Mouse (Mus musculus): ENCODE data around the gene Eif2s1.

Eif2s1 gene

DNA sequence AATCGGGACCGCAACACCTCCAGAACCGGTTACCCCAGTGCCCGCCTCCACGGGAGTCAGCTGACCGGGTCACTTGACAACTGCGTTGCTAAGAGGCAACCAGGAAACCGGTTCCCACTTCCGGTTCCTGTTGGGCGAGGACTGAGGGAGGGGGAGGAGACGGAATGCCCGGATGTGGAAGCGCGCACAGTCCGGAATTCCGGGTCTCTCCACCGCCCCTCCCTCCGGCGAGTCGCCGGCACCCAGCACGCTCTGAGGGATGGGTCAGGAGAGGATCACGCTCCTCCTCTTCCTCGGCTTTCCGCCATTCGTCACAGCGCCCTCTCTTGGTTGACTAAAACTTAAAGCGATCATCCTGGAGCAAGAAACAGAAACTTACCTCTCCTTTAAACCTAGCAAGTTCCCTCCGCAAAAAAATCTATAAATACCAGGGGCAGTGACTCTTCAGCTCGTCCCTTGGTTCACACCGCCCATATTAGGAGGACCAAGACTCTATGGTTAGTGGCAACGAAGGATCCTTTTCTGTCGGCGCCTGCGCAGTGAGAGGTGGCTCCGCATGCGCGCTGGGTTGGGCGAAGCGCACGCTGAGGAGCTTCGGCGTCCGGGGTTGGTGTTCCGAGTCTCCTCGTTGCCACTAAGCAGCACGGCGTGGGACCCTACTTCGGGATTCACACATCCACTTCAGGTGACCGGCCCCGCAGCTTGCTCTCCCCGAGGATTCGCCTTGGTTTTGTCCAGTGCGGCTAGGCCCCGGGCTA, at the start of gene Eif2s1, which contains the start of gene Atp6v1d:
Gene Eif2s1 (plus strand): TSS at position 324 of the 758 bp plus-strand sequence.
Gene Atp6v1d (minus strand): TSS at position 143 of the 758 bp plus-strand sequence.
- DNase-seq (ENCODE audit: low spot score in 2 of 2) = peak; percentile 97 to 98

GRCm38 (mm10) chr12:78814437-78814836, 47.2 kb upstream of the Eif2s1 start:
- no peak for DNase-seq (ENCODE audit: low spot score in 2 of 2)

GRCm38 (mm10) chr12:78834496-78834895, 27.1 kb upstream of the Eif2s1 start:
- DNase-seq (ENCODE audit: low spot score in 2 of 2) = no peak

- no peak for DNase-seq (ENCODE audit: low spot score in 2 of 2)
Measured at GRCm38 (mm10) chr12:78839906-78840305, 21.7 kb upstream of the Eif2s1 start.

GRCm38 (mm10) chr12:78842429-78842828, 19.2 kb upstream of the Eif2s1 start:
- no peak for DNase-seq (ENCODE audit: low spot score in 2 of 2)

DNA sequence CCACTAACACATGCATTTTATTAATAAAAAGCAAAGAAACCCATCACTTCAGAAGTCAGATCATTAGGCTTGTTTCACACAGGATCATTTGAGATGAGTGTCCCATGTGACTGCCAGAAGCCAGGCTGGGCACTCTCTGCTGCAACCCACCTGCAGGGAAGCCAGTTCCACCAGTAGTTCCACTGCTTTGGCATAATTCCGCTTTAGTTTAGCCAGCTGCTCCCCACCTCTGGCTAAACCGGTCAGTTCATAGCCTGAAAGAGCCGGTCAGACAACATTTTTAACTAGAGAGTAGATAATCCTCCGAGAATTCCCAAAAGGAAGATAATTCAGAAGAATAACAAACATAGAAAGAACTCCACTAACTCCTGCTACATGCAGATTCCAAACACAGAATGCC, 13.4 kb upstream of the Eif2s1 start:
- no peak for DNase-seq (ENCODE audit: low spot score in 2 of 2)

- DNase-seq (ENCODE audit: low spot score in 2 of 2) = no peak
Measured at GRCm38 (mm10) chr12:78860921-78861495, 611 bp upstream of the Eif2s1 start.

GRCm38 (mm10) chr12:78862254-78862730, 673 bp downstream of the Eif2s1 start:
- DNase-seq (ENCODE audit: low spot score in 2 of 2) = no peak

DNA sequence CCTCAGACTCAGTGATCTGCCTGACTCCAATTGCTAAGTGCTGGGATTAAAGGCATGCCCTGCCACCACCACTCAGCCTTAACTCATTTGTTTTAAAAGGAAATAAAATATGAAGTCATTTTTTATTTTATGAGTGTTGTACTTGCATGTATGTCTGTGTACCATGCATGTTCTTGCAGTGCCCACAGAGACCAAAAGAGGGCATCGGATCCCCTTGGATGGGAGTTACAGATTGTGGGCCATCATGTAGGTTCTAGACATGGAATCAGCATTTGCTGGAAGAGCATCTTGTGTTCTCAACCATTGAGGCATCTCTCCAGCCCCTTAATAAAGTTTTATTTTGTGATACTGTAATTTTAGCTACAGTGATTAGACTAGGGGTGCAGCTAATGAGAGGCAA, 3.8 kb downstream of the Eif2s1 start:
- no peak for DNase-seq (ENCODE audit: low spot score in 2 of 2)

- no peak for DNase-seq (ENCODE audit: low spot score in 2 of 2)
Measured at GRCm38 (mm10) chr12:78868115-78868514, 6.5 kb downstream of the Eif2s1 start.

DNA sequence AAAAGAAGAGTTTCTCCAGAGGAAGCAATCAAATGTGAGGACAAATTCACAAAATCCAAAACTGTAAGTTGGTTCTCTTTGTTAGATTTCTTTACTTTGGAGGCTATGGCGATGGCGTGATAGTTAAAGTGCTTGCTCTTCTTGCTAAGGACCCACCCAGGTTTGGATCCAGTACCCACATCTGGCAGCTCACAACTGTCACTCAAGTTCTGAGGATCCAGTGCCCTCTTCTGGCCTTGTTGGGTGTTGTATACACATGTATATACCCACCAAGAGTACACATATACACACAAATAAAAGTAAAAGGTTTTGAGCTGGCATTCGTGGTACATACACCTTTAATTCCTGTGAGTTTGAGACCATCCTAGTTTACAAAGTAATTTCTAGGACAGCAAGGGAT, 13.0 kb downstream of the Eif2s1 start:
- no peak for DNase-seq (ENCODE audit: low spot score in 2 of 2)

DNA sequence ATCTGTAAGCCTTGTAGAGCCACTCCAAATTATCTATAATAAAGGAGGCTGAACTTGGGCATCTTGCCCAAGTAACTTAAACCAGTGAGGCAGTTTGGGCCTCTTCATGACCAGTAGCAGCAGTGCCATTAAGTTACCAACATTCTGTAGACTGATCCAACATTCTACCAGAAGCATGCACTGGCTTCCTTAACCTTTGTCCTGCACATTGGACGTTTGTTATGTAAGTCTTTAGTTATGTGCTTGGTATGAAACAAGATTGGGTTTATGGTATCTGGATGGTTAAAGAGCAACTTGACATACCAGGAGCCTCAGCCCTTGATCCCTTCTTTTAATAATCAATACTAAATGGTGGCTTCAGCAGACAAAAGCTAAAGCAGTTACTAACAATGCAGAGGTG, 28.4 kb downstream of the Eif2s1 start:
- no peak for DNase-seq (ENCODE audit: low spot score in 2 of 2)

DNA sequence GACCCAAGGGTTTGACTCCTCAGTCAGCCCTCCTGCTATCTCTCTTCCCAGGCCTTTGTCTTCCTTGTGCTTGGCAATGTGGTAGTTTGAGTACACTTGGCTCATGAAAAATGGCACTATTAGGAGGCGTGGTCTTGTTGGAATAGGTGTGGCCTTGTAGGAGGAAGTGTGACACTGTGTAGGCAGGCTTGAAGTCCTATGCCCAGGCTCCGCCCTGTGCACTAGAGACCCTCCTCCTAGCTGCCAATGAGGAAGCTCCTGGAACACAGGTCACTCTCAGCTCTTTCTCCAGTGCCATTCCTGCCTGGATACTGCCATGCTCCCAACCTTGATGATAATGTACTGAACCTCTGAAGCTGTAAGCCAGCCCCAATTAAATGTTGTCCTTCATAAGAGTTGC, 29.5 kb downstream of the Eif2s1 start:
- DNase-seq (ENCODE audit: low spot score in 2 of 2) = no peak

GRCm38 (mm10) chr12:78897861-78898260, 36.2 kb downstream of the Eif2s1 start:
- no peak for DNase-seq (ENCODE audit: low spot score in 2 of 2)

DNA sequence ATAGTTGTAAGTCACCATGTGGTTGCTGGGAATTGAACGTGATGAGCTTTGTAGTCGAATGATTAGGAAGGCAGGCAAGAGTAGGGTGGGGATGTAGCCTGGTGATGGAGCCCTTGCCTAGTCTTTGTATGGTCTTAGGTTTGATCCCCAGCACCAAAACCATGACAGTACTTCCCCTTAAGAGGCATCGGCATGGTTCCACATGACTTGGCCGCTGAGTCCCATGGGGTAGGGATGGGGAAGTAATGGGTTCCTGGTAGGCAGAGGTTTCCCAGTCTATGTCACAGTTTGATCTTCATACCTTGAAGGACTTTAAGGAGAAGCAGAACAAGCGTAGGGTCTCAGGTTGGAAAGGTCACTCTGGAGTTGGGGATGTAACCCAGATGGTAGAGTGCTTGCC, 39.8 kb downstream of the Eif2s1 start:
- DNase-seq (ENCODE audit: low spot score in 2 of 2) = no peak

GRCm38 (mm10) chr12:78903313-78903712, 41.7 kb downstream of the Eif2s1 start:
- DNase-seq (ENCODE audit: low spot score in 2 of 2) = no peak

DNA sequence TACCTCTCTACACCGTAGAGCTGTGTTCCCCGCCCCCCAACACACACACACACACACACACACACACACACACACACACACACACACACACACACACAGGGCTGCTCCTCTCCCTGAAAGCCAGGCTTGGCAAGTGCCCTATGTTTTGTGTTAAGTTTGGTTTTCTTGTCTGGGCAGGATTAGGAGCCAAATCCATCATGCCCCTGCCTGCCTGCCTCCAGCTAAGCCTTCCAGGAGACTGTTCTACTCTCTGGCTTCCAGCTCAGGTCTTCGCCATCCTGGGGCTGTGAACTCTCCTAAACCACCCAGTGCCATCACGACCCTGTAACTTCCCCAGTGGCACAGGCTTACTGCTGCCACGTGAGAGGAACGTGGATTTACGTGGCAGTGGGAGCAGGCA, 42.9 kb downstream of the Eif2s1 start:
- no peak for DNase-seq (ENCODE audit: low spot score in 2 of 2)

DNA sequence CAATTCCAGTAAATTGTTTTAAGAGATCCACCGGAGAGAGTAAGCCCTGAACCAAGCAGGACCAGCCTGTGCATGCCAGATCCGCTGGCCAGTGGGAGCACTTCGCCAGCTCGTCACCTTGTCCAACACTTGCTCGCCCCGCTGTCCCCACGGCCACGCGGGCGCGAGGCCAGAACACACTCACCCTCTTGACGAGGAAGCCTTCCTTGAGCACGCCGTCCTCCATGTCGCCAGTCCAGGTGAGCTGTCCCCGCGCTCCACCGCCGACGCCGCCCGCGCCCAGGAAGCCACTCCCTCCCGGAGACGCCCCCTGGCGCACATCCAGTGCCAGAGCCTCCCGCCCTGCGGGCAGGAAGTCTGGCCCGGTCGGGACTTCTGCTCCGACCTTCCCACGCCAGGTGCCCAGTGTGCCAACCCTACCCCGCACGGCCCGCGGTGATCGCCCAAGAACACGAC, 45.1 kb downstream of the Eif2s1 start, which contains the start of gene Plek2:
Gene Plek2 (minus strand): TSS at position 258 of the 456 bp plus-strand sequence.
- DNase-seq (ENCODE audit: low spot score in 2 of 2) = no peak

DNA sequence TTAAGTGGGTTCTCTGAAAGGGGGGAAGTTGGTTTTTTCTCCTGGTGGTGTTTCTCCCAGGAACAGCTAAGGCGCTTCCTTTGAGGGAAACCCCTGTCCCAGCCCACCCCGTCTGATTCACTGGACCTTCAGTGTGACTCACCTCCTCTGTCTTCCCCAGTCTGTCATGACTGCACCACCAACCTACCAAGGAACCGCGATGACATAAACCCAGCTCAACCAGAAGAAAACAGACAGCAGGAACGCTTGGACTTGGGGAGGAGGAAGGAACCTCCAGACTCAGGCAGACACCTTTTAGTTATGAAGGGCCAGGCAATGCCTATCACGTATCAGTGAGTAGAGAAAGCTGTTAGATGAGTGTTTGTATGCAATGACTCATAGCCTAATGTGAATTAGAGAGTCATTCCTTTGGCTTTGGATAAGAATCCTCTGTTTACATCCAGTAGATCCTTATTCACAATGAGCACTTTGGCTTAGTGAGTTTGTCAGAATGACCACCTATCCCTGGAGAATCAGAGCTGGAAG, 46.5 kb downstream of the Eif2s1 start:
- DNase-seq (ENCODE audit: low spot score in 2 of 2) = no peak

DNA sequence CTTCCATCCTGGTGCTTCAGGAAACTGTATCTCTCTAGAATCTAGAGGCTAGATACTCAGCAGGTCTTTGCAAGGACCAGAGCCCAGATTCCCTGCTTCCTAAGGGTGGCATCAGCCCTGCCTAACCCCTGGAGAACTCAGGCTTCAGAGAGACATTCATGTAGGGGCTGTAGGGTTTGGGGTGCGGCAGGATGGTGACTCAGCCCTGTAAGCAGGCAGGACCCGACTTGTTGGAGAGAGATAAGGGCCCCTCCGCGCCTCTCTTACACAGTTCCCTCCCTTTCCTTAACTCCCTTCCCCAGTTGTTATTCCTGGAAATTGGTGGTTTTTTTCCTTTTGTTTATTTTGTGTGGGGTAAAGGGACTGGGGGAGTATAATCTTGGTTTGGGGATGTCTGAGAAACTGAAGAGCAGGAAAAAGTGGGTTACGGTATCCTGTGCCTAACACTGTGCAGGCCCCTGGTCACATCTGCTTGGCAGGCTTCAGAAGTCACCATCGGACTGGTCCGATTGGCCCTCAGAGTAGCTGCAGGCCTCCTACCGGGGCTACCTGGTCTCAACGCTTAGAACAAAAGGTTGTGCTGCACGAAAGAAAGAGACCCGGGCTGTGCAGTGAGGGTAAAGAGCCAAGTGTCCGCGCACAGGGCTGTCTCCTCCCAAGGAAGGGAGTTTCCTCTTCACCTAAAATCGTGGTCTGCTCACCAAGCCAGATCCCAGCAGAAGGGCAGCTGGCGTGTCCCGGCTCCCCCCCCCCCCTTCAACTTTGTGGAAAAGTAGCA, 49.3 kb downstream of the Eif2s1 start:
- DNase-seq (ENCODE audit: low spot score in 2 of 2) = no peak

- DNase-seq (ENCODE audit: low spot score in 2 of 2) = no peak
Measured at GRCm38 (mm10) chr12:78911707-78912417, 50.2 kb downstream of the Eif2s1 start.

Measured in left cerebral cortex, adult 9 months (tissue).